Mouse (Mus musculus): ENCODE measurements around the gene Zswim7.

GRCm38 (mm10) chr11:62264018-62264417 lies 17.2 kb downstream of the Zswim7 start:
- TF ChIP-seq POLR2A (IDR thresholded peaks at IDR 0.05; ENCODE audit: borderline replicate concordance, control insufficient read depth, low read depth, low read length) (no peak), CTCF (IDR thresholded peaks at IDR 0.05; ENCODE audit: control insufficient read depth, insufficient read depth, low read length) (no peak)
